Mouse (Mus musculus) limb, embryonic 14.5 days (tissue): Measurements from ENCODE around the gene Nanos2. TPM values are rescaled to one million over a fixed set of nuclear protein-coding genes. Genes with fewer than 3 reads are reported as not detected.

Source experiments
- ATAC-seq: fragments of 200-750 bp; cut with Nextera tagmentation; 2 replicates; pipeline ENCODE4 v1.8.0; 2017; ENCODE audit warnings: low read depth, moderate number of reproducible peaks, moderate TSS enrichment; ENCODE audit not compliant: low FRiP score
- DNase-seq: peaks from one replicate; pipeline ENCODE4 v3.0.0-alpha.2; 2015; ENCODE audit warnings: low spot score
- H3K27ac ChIP-seq: fragments of 300-500 bp; sonication (generic); replicated peaks from 2 replicates; pipeline ENCODE4 v1.5.1; 2014; ENCODE audit warnings: low read depth, mild to moderate bottlenecking, low read length, moderate library complexity, mixed read lengths
- H3K27me3 ChIP-seq: fragments of 300-500 bp; sonication (generic); 2 replicates; pipeline ENCODE4 v1.6.1; 2014; ENCODE audit warnings: low read length, mixed read lengths; ENCODE audit not compliant: control insufficient read depth, insufficient read depth
- H3K36me3 ChIP-seq: fragments of 300-500 bp; sonication (generic); 2 replicates; pipeline ENCODE4 v1.6.1; 2014; ENCODE audit warnings: mild to moderate bottlenecking, low read length, moderate library complexity, mixed read lengths; ENCODE audit not compliant: control insufficient read depth, insufficient read depth
- H3K4me1 ChIP-seq: fragments of 300-500 bp; sonication (generic); 2 replicates; pipeline ENCODE4 v1.6.1; 2014; ENCODE audit warnings: antibody characterized with exemption, low read length, mixed read lengths; ENCODE audit not compliant: control insufficient read depth, insufficient read depth
- H3K4me2 ChIP-seq: fragments of 300-500 bp; sonication (generic); replicated peaks from 2 replicates; pipeline ENCODE4 v1.6.1; 2014; ENCODE audit warnings: low read depth, mild to moderate bottlenecking, low read length, moderate library complexity; ENCODE audit not compliant: severe bottlenecking
- H3K4me3 ChIP-seq: fragments of 300-500 bp; sonication (generic); replicated peaks from 2 replicates; pipeline ENCODE4 v1.5.1; 2014; ENCODE audit warnings: low read length
- H3K9ac ChIP-seq: fragments of 300-500 bp; sonication (generic); 2 replicates; pipeline ENCODE4 v1.6.1; 2014; ENCODE audit warnings: mild to moderate bottlenecking, low read depth, low read length, moderate library complexity; ENCODE audit not compliant: severe bottlenecking
- H3K9me3 ChIP-seq: fragments of 300-500 bp; sonication (generic); 2 replicates; pipeline ENCODE4 v1.6.1; 2016; ENCODE audit warnings: low read length; ENCODE audit not compliant: control insufficient read depth
- POLR2A ChIP-seq: fragments of 200-500 bp; IDR thresholded peaks from 2 replicates; pipeline ENCODE4 v1.8.0; 2012; ENCODE audit warnings: inconsistent platforms, mild to moderate bottlenecking, moderate library complexity, borderline replicate concordance; ENCODE audit not compliant: insufficient read depth, insufficient read length; ENCODE audit errors: extremely low read depth
- WGBS: fragments of 180-500 bp; shearing (Covaris S2); extraction: QIAGEN DNeasy Blood & Tissue Kit; methylation state at CpG from one replicate; pipeline ENCODE4 v1.1.7; 2014; 5-methylcytosine and 5-hydroxymethylcytosine counted together
- polyA plus RNA-seq, 2 experiments: library from polyadenylated mRNA; depleted of rRNA in 1 of 2; stranded (reverse) in 1 of 2; unstranded in 1 of 2; fragments of >200 nt; fragmentation: Nextera tagmentation in 1 of 2; extraction: Ambion mirVana in 1 of 2; gene quantifications; 2 replicates each; pipeline versions ENCODE4 v1.2.1 to v1.2.3; 2012 to 2014

Nanos2 gene
- polyA plus RNA-seq, 2 experiments = 0.06 TPM; not detected in 1

GRCm38 (mm10) chr7:18990601-18991295 lies 3.5 kb downstream of the Nanos2 start, which contains the start of gene Mypop:
Gene Mypop (plus strand): TSS chr7:18991245.
- ATAC-seq (peak; percentile 97), DNase-seq (peak; percentile 100)
- H3K4me2 ChIP-seq = peak within 1 kb of the TSS; percentile 86
- H3K9me3 ChIP-seq = no peaks in the 10 kb centered on the region
- WGBS = under 1% methylated on average over 34 of the region's 37 CpGs
- H3K27me3 ChIP-seq = peaks cover 16% of the 10 kb centered on the region
- H3K36me3 ChIP-seq = no peaks in the 10 kb centered on the region; the same call in 1 of the 2 replicates
- H3K27ac ChIP-seq = peak within 1 kb of the TSS; percentile 73
- peak within 1 kb of the TSS; percentile 49 for H3K4me3 ChIP-seq
- peaks cover 10% of the 10 kb centered on the region for H3K4me1 ChIP-seq
- peak; percentile 70; the same call in 1 of the 2 replicates for TF ChIP-seq POLR2A
- peak within 1 kb of the TSS; percentile 50 for H3K9ac ChIP-seq

- ATAC-seq = no peak
- H3K27me3 ChIP-seq = peaks cover 16% of the 10 kb centered on the region
- TF ChIP-seq POLR2A = no peak
- H3K9ac ChIP-seq = peak overlapping the region; percentile 50
- under 1% methylated on average over 52 of the region's 59 CpGs for WGBS
- peaks cover 10% of the 10 kb centered on the region for H3K4me1 ChIP-seq
- peak overlapping the region; percentile 49 for H3K4me3 ChIP-seq
- no peak for DNase-seq
- peak overlapping the region; percentile 86 for H3K4me2 ChIP-seq
- no peaks in the 10 kb centered on the region for H3K9me3 ChIP-seq
- H3K27ac ChIP-seq = no peak overlapping the region
- no peaks in the 10 kb centered on the region; the same call in 1 of the 2 replicates for H3K36me3 ChIP-seq
Measured at GRCm38 (mm10) chr7:18991660-18992293, 4.6 kb downstream of the Nanos2 start.

GRCm38 (mm10) chr7:18992294-18992675 lies 5.1 kb downstream of the Nanos2 start:
- Histone ChIP-seq H3K4me2 (peak overlapping the region; percentile 86), H3K9ac (peak overlapping the region; percentile 50), H3K9me3 (no peaks in the 10 kb centered on the region), H3K27me3 (peaks cover 16% of the 10 kb centered on the region), H3K4me1 (peaks cover 10% of the 10 kb centered on the region), H3K4me3 (peak overlapping the region; percentile 49), H3K27ac (no peak overlapping the region), H3K36me3 (no peaks in the 10 kb centered on the region; the same call in 1 of the 2 replicates)
- no peak for DNase-seq
- no peak for ATAC-seq
- 2% methylated on average over 31 of the region's 31 CpGs for WGBS
- no peak for TF ChIP-seq POLR2A

- H3K9ac ChIP-seq = peak overlapping the region; percentile 50; the same call in 1 of the 2 replicates
- H3K9me3 ChIP-seq = no peaks in the 10 kb centered on the region
- H3K27ac ChIP-seq = no peak overlapping the region
- H3K27me3 ChIP-seq = peaks cover 16% of the 10 kb centered on the region
- peaks cover 10% of the 10 kb centered on the region for H3K4me1 ChIP-seq
- no peak for DNase-seq
- peak overlapping the region; percentile 86 for H3K4me2 ChIP-seq
- H3K36me3 ChIP-seq = no peaks in the 10 kb centered on the region; the same call in 1 of the 2 replicates
- peak overlapping the region; percentile 49; the same call in 1 of the 2 replicates for H3K4me3 ChIP-seq
- ATAC-seq = no peak
- TF ChIP-seq POLR2A = no peak
- 81% methylated on average over 5 of the region's 5 CpGs for WGBS
Measured at GRCm38 (mm10) chr7:18993036-18993435, 5.8 kb downstream of the Nanos2 start.

GRCm38 (mm10) chr7:18998835-18999234 lies 11.6 kb downstream of the Nanos2 start:
- H3K9me3 ChIP-seq = no peaks in the 10 kb centered on the region
- no peak for DNase-seq
- no peak for TF ChIP-seq POLR2A
- peaks cover 9% of the 10 kb centered on the region for H3K36me3 ChIP-seq
- WGBS = 40% methylated on average over 9 of the region's 9 CpGs
- peaks cover 5% of the 10 kb centered on the region; the same call in 1 of the 2 replicates for H3K4me1 ChIP-seq
- H3K9ac ChIP-seq = no peak overlapping the region
- ATAC-seq = no peak
- H3K27me3 ChIP-seq = no peaks in the 10 kb centered on the region
- H3K4me2 ChIP-seq = no peak overlapping the region
- no peak overlapping the region for H3K27ac ChIP-seq
- H3K4me3 ChIP-seq = no peak overlapping the region
